Mouse (Mus musculus) stomach, embryonic 14.5 days (tissue): ENCODE results near the gene Idnk. TPM values are rescaled to one million over a fixed set of nuclear protein-coding genes. Genes with fewer than 3 reads are reported as not detected.
A peak's percentile ranks its signal among the peaks of the same experiment; 100 is the strongest.

Experiments used
- ATAC-seq: fragments of 200-750 bp; cut with Nextera tagmentation; 2 replicates; pipeline ENCODE4 v1.8.0; 2017; ENCODE audit warnings: low read depth, moderate TSS enrichment; ENCODE audit not compliant: insufficient number of reproducible peaks, insufficient read depth, low FRiP score
- H3K27ac ChIP-seq: fragments of 300-500 bp; sonication (generic); 2 replicates; pipeline ENCODE4 v1.5.1; 2014; ENCODE audit warnings: mild to moderate bottlenecking, low read length, moderate library complexity, mixed read lengths
- H3K27me3 ChIP-seq: fragments of 300-500 bp; sonication (generic); 2 replicates; pipeline ENCODE4 v1.6.1; 2014; ENCODE audit warnings: low read length, control low read depth, mixed read lengths; ENCODE audit not compliant: control insufficient read depth, insufficient read depth
- H3K36me3 ChIP-seq: fragments of 300-500 bp; sonication (generic); 2 replicates; pipeline ENCODE4 v1.6.1; 2014; ENCODE audit warnings: mild to moderate bottlenecking, control low read depth, low read length, moderate library complexity, mixed read lengths; ENCODE audit not compliant: control insufficient read depth, insufficient read depth
- H3K4me1 ChIP-seq: fragments of 300-500 bp; sonication (generic); 2 replicates; pipeline ENCODE4 v1.6.1; 2014; ENCODE audit warnings: low read length, control low read depth, mixed read lengths; ENCODE audit not compliant: control insufficient read depth, insufficient read depth
- H3K4me2 ChIP-seq: fragments of 300-500 bp; sonication (generic); replicated peaks from 2 replicates; pipeline ENCODE4 v1.6.1; 2014; ENCODE audit warnings: low read depth, low read length, control low read depth
- H3K4me3 ChIP-seq: fragments of 300-500 bp; sonication (generic); 2 replicates; pipeline ENCODE4 v1.5.1; 2014; ENCODE audit warnings: low read depth, low read length, control low read depth
- H3K9ac ChIP-seq: fragments of 300-500 bp; sonication (generic); replicated peaks from 2 replicates; pipeline ENCODE4 v1.6.1; 2014; ENCODE audit warnings: low read depth, mild to moderate bottlenecking, control low read depth, low read length, moderate library complexity, mixed read lengths
- H3K9me3 ChIP-seq: fragments of 300-500 bp; sonication (generic); 2 replicates; pipeline ENCODE4 v1.6.1; 2016; ENCODE audit warnings: low read depth, low read length, control low read depth; ENCODE audit not compliant: control insufficient read depth
- WGBS: fragments of 180-500 bp; shearing (Covaris S2); extraction: QIAGEN DNeasy Blood & Tissue Kit; methylation state at CpG from one replicate; pipeline ENCODE4 v1.1.7; 2014; 5-methylcytosine and 5-hydroxymethylcytosine counted together
- polyA plus RNA-seq: library from polyadenylated mRNA; unstranded; fragments of >200 nt; fragmentation: Nextera tagmentation; extraction: Ambion mirVana; gene quantifications from 2 replicates; pipeline ENCODE4 v1.2.1, GENCODE M21; 2014

Gene Idnk
- polyA plus RNA-seq, 1 experiment from 2014 or later: 38.9 TPM

GRCm38 (mm10) chr13:58204202-58204601 is 46.8 kb downstream of the Idnk start:
- Histone ChIP-seq H3K9ac (no peak overlapping the region), H3K27me3 (no peaks in the 10 kb centered on the region), H3K36me3 (no peaks in the 10 kb centered on the region), H3K27ac (no peak overlapping the region), H3K9me3 (no peaks in the 10 kb centered on the region), H3K4me2 (no peak overlapping the region), H3K4me3 (no peak overlapping the region), H3K4me1 (peaks cover 6% of the 10 kb centered on the region; the same call in 1 of the 2 replicates)
- no peak for ATAC-seq
- WGBS: 92% methylated on average over 3 of the region's 3 CpGs

DNA sequence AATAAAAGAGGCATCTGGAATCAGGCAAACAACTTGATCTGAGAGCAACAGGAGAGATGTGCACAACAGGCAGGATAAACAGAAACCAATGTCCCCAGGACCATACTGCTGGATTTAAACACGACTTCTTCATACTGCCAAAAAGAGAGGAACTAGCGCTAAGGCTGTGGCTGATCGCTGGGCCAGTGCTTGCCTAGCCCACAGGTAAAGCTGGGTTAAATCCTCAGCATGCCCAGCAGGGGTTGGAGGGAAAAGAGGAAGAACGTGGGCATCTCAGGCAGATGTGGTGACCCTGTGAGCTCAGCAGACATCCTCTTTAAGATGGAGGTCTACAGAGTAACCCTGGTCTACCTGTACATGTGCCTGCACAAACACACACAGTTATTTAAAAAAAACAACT is 47.5 kb downstream of the Idnk start:
- H3K4me2 ChIP-seq: no peak overlapping the region
- WGBS: 66% methylated on average over 4 of the region's 4 CpGs
- no peaks in the 10 kb centered on the region for H3K9me3 ChIP-seq
- H3K27me3 ChIP-seq: no peaks in the 10 kb centered on the region
- no peak overlapping the region for H3K4me3 ChIP-seq
- no peaks in the 10 kb centered on the region for H3K4me1 ChIP-seq
- H3K9ac ChIP-seq: no peak overlapping the region
- H3K36me3 ChIP-seq: no peaks in the 10 kb centered on the region
- no peak overlapping the region for H3K27ac ChIP-seq
- ATAC-seq: no peak

DNA sequence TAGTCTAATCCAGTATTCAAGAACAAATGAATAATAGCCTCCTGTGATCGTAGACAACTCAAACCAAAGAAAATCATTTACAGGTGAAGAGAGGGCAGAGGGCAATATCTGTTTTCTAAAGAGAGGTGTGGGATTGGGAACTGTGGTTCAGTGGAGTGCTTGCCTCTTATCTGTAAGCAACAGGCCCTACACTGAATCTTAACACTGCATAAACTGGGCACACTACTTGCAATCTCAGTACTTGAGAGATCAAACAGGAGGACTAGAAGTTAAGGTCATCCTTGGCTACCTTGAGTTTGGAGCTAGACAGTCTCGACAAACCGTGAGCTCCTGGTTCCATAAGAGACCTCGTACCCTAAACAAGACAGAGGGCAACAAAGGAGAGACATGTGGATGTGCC is 48.6 kb downstream of the Idnk start:
- ATAC-seq: no peak
- Histone ChIP-seq H3K27me3 (no peaks in the 10 kb centered on the region), H3K9ac (no peak overlapping the region), H3K9me3 (no peaks in the 10 kb centered on the region), H3K36me3 (no peaks in the 10 kb centered on the region), H3K4me3 (no peak overlapping the region), H3K4me1 (no peaks in the 10 kb centered on the region), H3K4me2 (no peak overlapping the region), H3K27ac (no peak overlapping the region)
- 82% methylated on average over 4 of the region's 4 CpGs for WGBS

DNA sequence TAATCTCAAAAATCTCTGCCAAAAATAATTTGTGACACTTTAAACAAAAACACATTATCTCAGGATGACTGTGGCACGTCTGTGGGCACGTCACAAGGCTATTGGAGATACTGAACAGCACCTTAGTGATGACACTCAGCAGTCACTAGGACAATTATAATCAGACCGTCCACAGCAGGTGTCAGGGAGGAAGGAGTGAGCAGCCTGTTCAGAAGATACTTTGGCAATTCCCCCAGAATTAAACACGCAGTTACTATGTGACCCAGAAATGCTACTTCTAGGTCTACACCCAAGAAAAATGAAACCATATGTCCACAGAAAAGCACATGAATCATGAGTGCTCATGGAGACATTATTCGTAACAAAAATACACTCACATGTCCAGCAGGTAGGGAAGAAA is 53.0 kb downstream of the Idnk start:
- ATAC-seq: no peak

DNA sequence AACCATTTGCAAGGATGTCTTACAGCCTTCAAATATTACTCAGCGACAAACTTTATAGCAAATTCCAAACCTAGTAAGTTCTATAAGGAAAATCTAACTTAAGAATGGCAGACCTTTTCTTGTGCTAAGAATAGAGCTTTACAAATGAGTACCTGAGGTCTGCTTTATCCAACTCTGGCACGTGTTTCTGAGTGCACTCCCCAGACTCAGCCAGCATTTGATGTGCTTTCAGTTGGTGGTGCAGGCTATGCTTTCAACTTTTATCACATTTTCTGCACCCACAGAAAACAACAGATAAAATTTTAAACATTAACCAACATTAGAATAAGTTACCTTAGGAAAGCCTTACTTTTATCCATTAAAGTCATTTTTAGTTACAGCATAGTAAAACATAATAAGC is 55.1 kb downstream of the Idnk start:
- H3K9me3 ChIP-seq: no peaks in the 10 kb centered on the region
- 77% methylated on average over 2 of the region's 2 CpGs for WGBS

More for the DNA sequence above, 53.0 kb downstream of the Idnk start:
- Histone ChIP-seq H3K36me3 (no peaks in the 10 kb centered on the region; the same call in 1 of the 2 replicates), H3K27ac (no peak overlapping the region), H3K27me3 (no peaks in the 10 kb centered on the region), H3K4me1 (peaks cover 18% of the 10 kb centered on the region; the same call in 1 of the 2 replicates), H3K4me2 (no peak overlapping the region), H3K4me3 (no peak overlapping the region), H3K9me3 (no peaks in the 10 kb centered on the region), H3K9ac (no peak overlapping the region)
- WGBS: 71% methylated on average over 5 of the region's 5 CpGs

GRCm38 (mm10) chr13:58213801-58214200 is 56.4 kb downstream of the Idnk start:
- Histone ChIP-seq H3K4me2 (peak overlapping the region; percentile 88), H3K9ac (peak overlapping the region; percentile 96; the same call in 1 of the 2 replicates), H3K9me3 (no peaks in the 10 kb centered on the region), H3K36me3 (no peaks in the 10 kb centered on the region; the same call in 1 of the 2 replicates), H3K27ac (no peak overlapping the region), H3K4me3 (peak overlapping the region; percentile 96), H3K27me3 (no peaks in the 10 kb centered on the region), H3K4me1 (peaks cover 18% of the 10 kb centered on the region; the same call in 1 of the 2 replicates)
- 43% methylated on average over 8 of the region's 8 CpGs for WGBS
- no peak for ATAC-seq

More for the DNA sequence above, 55.1 kb downstream of the Idnk start:
- no peak for ATAC-seq
- Histone ChIP-seq H3K36me3 (no peaks in the 10 kb centered on the region; the same call in 1 of the 2 replicates), H3K27ac (no peak overlapping the region), H3K4me2 (no peak overlapping the region), H3K4me1 (peaks cover 18% of the 10 kb centered on the region; the same call in 1 of the 2 replicates), H3K27me3 (no peaks in the 10 kb centered on the region), H3K4me3 (no peak overlapping the region), H3K9ac (no peak overlapping the region)

Other genes with a start within 250 kb of the Idnk start
- gene Spock1, start 249.3 kb upstream of the Idnk start, polyA plus RNA-seq: 9.6 and 10.6 TPM in 2 replicates
- gene Klhl3, start 44.1 kb upstream of the Idnk start, polyA plus RNA-seq: 3.2 and 3.3 TPM in 2 replicates
- gene Hnrnpa0, start 29.1 kb upstream of the Idnk start, polyA plus RNA-seq: 51.2 and 53.1 TPM in 2 replicates
- gene Ubqln1, start 58.0 kb downstream of the Idnk start, polyA plus RNA-seq: 76.2 and 78.4 TPM in 2 replicates
- 24.1 and 26.0 TPM in 2 replicates for gene Gkap1, start 118.0 kb downstream of the Idnk start, polyA plus RNA-seq
- 0.59 and 1.1 TPM in 2 replicates for gene Kif27, start 201.5 kb downstream of the Idnk start, polyA plus RNA-seq
- 30.6 and 33.0 TPM in 2 replicates for gene 2210016F16Rik, start 227.6 kb downstream of the Idnk start, polyA plus RNA-seq
- gene Rmi1, start 244.6 kb downstream of the Idnk start, polyA plus RNA-seq: 24.8 and 27.6 TPM in 2 replicates
- gene Hnrnpk, start 245.7 kb downstream of the Idnk start, polyA plus RNA-seq: 1,425 and 1,587 TPM in 2 replicates